Mouse (Mus musculus) stomach, embryonic 14.5 days (tissue): ENCODE data around the gene Zfyve1. TPM values are rescaled to one million over a fixed set of nuclear protein-coding genes. Genes with fewer than 3 reads are reported as not detected.
A peak's percentile ranks its signal among the peaks of the same experiment; 100 is the strongest.

ENCODE experiments used
- ATAC-seq: fragments of 200-750 bp; cut with Nextera tagmentation; 2 replicates; pipeline ENCODE4 v1.8.0; 2017; ENCODE audit warnings: low read depth, moderate TSS enrichment; ENCODE audit not compliant: insufficient number of reproducible peaks, insufficient read depth, low FRiP score
- H3K27ac ChIP-seq: fragments of 300-500 bp; sonication (generic); 2 replicates; pipeline ENCODE4 v1.5.1; 2014; ENCODE audit warnings: mild to moderate bottlenecking, low read length, moderate library complexity, mixed read lengths
- H3K27me3 ChIP-seq: fragments of 300-500 bp; sonication (generic); 2 replicates; pipeline ENCODE4 v1.6.1; 2014; ENCODE audit warnings: low read length, control low read depth, mixed read lengths; ENCODE audit not compliant: control insufficient read depth, insufficient read depth
- H3K36me3 ChIP-seq: fragments of 300-500 bp; sonication (generic); 2 replicates; pipeline ENCODE4 v1.6.1; 2014; ENCODE audit warnings: mild to moderate bottlenecking, control low read depth, low read length, moderate library complexity, mixed read lengths; ENCODE audit not compliant: control insufficient read depth, insufficient read depth
- H3K4me1 ChIP-seq: fragments of 300-500 bp; sonication (generic); 2 replicates; pipeline ENCODE4 v1.6.1; 2014; ENCODE audit warnings: low read length, control low read depth, mixed read lengths; ENCODE audit not compliant: control insufficient read depth, insufficient read depth
- H3K4me2 ChIP-seq: fragments of 300-500 bp; sonication (generic); replicated peaks from 2 replicates; pipeline ENCODE4 v1.6.1; 2014; ENCODE audit warnings: low read depth, low read length, control low read depth
- H3K4me3 ChIP-seq: fragments of 300-500 bp; sonication (generic); 2 replicates; pipeline ENCODE4 v1.5.1; 2014; ENCODE audit warnings: low read depth, low read length, control low read depth
- H3K9ac ChIP-seq: fragments of 300-500 bp; sonication (generic); replicated peaks from 2 replicates; pipeline ENCODE4 v1.6.1; 2014; ENCODE audit warnings: low read depth, mild to moderate bottlenecking, control low read depth, low read length, moderate library complexity, mixed read lengths
- H3K9me3 ChIP-seq: fragments of 300-500 bp; sonication (generic); 2 replicates; pipeline ENCODE4 v1.6.1; 2016; ENCODE audit warnings: low read depth, low read length, control low read depth; ENCODE audit not compliant: control insufficient read depth
- WGBS: fragments of 180-500 bp; shearing (Covaris S2); extraction: QIAGEN DNeasy Blood & Tissue Kit; methylation state at CpG from one replicate; pipeline ENCODE4 v1.1.7; 2014; 5-methylcytosine and 5-hydroxymethylcytosine counted together
- polyA plus RNA-seq: library from polyadenylated mRNA; unstranded; fragments of >200 nt; fragmentation: Nextera tagmentation; extraction: Ambion mirVana; gene quantifications from 2 replicates; pipeline ENCODE4 v1.2.1, GENCODE M21; 2014

Gene Zfyve1
- polyA plus RNA-seq, 1 experiment from 2014 or later = 15.9 TPM

GRCm38 (mm10) chr12:83525822-83526544 lies 71.0 kb downstream of the Zfyve1 start:
- Histone ChIP-seq H3K4me3 (no peak overlapping the region), H3K4me2 (no peak overlapping the region), H3K27ac (peak overlapping the region; percentile 39; the same call in 1 of the 2 replicates), H3K9me3 (no peaks in the 10 kb centered on the region), H3K27me3 (no peaks in the 10 kb centered on the region), H3K4me1 (peaks cover 5% of the 10 kb centered on the region), H3K36me3 (peaks cover 3% of the 10 kb centered on the region; the same call in 1 of the 2 replicates), H3K9ac (no peak overlapping the region)
- ATAC-seq = no peak
- 76% methylated on average over 18 of the region's 18 CpGs for WGBS

GRCm38 (mm10) chr12:83524329-83524728 lies 72.7 kb downstream of the Zfyve1 start:
- no peak overlapping the region for H3K4me2 ChIP-seq
- 87% methylated on average over 5 of the region's 5 CpGs for WGBS
- H3K27me3 ChIP-seq = no peaks in the 10 kb centered on the region
- H3K4me3 ChIP-seq = no peak overlapping the region
- H3K9me3 ChIP-seq = no peaks in the 10 kb centered on the region
- no peaks in the 10 kb centered on the region; the same call in 1 of the 2 replicates for H3K36me3 ChIP-seq
- H3K9ac ChIP-seq = no peak overlapping the region
- H3K4me1 ChIP-seq = peaks cover 7% of the 10 kb centered on the region
- ATAC-seq = no peak
- H3K27ac ChIP-seq = no peak overlapping the region

GRCm38 (mm10) chr12:83523892-83524291 lies 73.1 kb downstream of the Zfyve1 start:
- Histone ChIP-seq H3K9ac (no peak overlapping the region), H3K9me3 (no peaks in the 10 kb centered on the region), H3K36me3 (no peaks in the 10 kb centered on the region; the same call in 1 of the 2 replicates), H3K4me1 (peaks cover 7% of the 10 kb centered on the region), H3K27ac (no peak overlapping the region), H3K4me3 (no peak overlapping the region), H3K27me3 (no peaks in the 10 kb centered on the region), H3K4me2 (no peak overlapping the region)
- no peak for ATAC-seq
- WGBS = 72% methylated on average over 4 of the region's 4 CpGs

GRCm38 (mm10) chr12:83523056-83523455 lies 74.0 kb downstream of the Zfyve1 start:
- ATAC-seq = no peak
- no peak overlapping the region for H3K27ac ChIP-seq
- no peak overlapping the region for H3K4me3 ChIP-seq
- 88% methylated on average over 6 of the region's 6 CpGs for WGBS
- no peak overlapping the region for H3K4me2 ChIP-seq
- H3K27me3 ChIP-seq = no peaks in the 10 kb centered on the region
- H3K36me3 ChIP-seq = no peaks in the 10 kb centered on the region; the same call in 1 of the 2 replicates
- H3K9ac ChIP-seq = no peak overlapping the region
- no peaks in the 10 kb centered on the region for H3K9me3 ChIP-seq
- H3K4me1 ChIP-seq = peaks cover 7% of the 10 kb centered on the region

GRCm38 (mm10) chr12:83521083-83521482 lies 75.9 kb downstream of the Zfyve1 start:
- Histone ChIP-seq H3K4me3 (peak overlapping the region; percentile 70), H3K4me1 (peaks cover 7% of the 10 kb centered on the region), H3K36me3 (no peaks in the 10 kb centered on the region), H3K27me3 (no peaks in the 10 kb centered on the region), H3K4me2 (peak overlapping the region; percentile 53), H3K9me3 (no peaks in the 10 kb centered on the region), H3K27ac (no peak overlapping the region), H3K9ac (no peak overlapping the region)
- 37% methylated on average over 8 of the region's 8 CpGs for WGBS
- no peak for ATAC-seq

- Histone ChIP-seq H3K27ac (peak within 1 kb of the TSS; percentile 61), H3K4me3 (peak within 1 kb of the TSS; percentile 70), H3K4me2 (peak within 1 kb of the TSS; percentile 53), H3K27me3 (no peaks in the 10 kb centered on the region), H3K9me3 (no peaks in the 10 kb centered on the region), H3K4me1 (peaks cover 7% of the 10 kb centered on the region), H3K9ac (peak within 1 kb of the TSS; percentile 55), H3K36me3 (no peaks in the 10 kb centered on the region)
- peak; percentile 98 for ATAC-seq
- WGBS = under 1% methylated on average over 32 of the region's 32 CpGs
Observed at GRCm38 (mm10) chr12:83520311-83520890, 76.6 kb downstream of the Zfyve1 start, which contains the start of gene Dcaf4. Dcaf4 (plus strand) TSS chr12:83520466.

- Histone ChIP-seq H3K4me3 (no peak overlapping the region), H3K4me2 (no peak overlapping the region), H3K9ac (no peak overlapping the region), H3K27me3 (no peaks in the 10 kb centered on the region), H3K27ac (no peak overlapping the region), H3K4me1 (peaks cover 12% of the 10 kb centered on the region), H3K9me3 (no peaks in the 10 kb centered on the region), H3K36me3 (no peaks in the 10 kb centered on the region)
- WGBS = 73% methylated on average over 3 of the region's 3 CpGs
- no peak for ATAC-seq
Observed at GRCm38 (mm10) chr12:83517580-83517979, 79.4 kb downstream of the Zfyve1 start.

- H3K9ac ChIP-seq = no peak overlapping the region
- H3K4me2 ChIP-seq = no peak overlapping the region
- WGBS = 64% methylated on average over 4 of the region's 4 CpGs
- ATAC-seq = no peak
- no peaks in the 10 kb centered on the region for H3K9me3 ChIP-seq
- no peak overlapping the region for H3K27ac ChIP-seq
- no peaks in the 10 kb centered on the region for H3K36me3 ChIP-seq
- peaks cover 6% of the 10 kb centered on the region; the same call in 1 of the 2 replicates for H3K4me1 ChIP-seq
- no peaks in the 10 kb centered on the region for H3K27me3 ChIP-seq
- no peak overlapping the region for H3K4me3 ChIP-seq
Observed at GRCm38 (mm10) chr12:83514216-83514615, 82.8 kb downstream of the Zfyve1 start.
